Mouse (Mus musculus) megakaryocyte, adult 5-6 weeks (primary cell): ENCODE results near the gene Ppp2r5c. TPM values are rescaled to one million over a fixed set of nuclear protein-coding genes. Genes with fewer than 3 reads are reported as not detected.

Experiments used
- ATAC-seq: 2 replicates; pipeline ENCODE4 v1.8.0; 2016; ENCODE audit warnings: mild to moderate bottlenecking, inconsistent platforms; ENCODE audit not compliant: poor library complexity, severe bottlenecking
- total RNA-seq, 2 experiments: library from RNA; stranded (forward) in 1 of 2; stranded (reverse) in 1 of 2; fragments of 153-499, 151-499 nt in 1 of 2; fragments of 221-1000, 200-1000 nt in 1 of 2; gene quantifications; 2 replicates each; pipeline versions ENCODE4 v1.2.3 to v1.2.4; 2015 to 2017

The Ppp2r5c gene
- total RNA-seq, 2 experiments from 2014 or later, result 178 to 306 TPM

DNA sequence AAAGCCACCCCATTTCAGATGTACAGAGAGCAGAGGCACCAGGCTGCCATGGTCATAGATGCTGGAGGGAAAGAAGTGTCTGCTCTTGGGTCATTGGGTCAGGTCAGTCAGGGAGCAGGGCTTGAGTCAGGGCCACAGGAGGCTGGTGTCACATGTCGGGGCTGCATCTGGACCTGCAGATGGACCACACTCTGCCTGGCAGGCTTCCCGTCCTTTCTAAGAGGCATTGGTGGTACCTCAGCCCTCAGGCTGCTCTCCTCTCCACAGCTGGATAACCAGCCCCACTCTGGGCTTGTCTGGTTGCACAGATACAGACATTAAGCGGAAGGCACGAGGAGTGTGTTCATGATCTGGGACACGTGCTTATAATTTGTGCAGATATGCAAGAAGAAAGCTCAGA lies 61.8 kb downstream of the Ppp2r5c start:
- ATAC-seq, result no peak

DNA sequence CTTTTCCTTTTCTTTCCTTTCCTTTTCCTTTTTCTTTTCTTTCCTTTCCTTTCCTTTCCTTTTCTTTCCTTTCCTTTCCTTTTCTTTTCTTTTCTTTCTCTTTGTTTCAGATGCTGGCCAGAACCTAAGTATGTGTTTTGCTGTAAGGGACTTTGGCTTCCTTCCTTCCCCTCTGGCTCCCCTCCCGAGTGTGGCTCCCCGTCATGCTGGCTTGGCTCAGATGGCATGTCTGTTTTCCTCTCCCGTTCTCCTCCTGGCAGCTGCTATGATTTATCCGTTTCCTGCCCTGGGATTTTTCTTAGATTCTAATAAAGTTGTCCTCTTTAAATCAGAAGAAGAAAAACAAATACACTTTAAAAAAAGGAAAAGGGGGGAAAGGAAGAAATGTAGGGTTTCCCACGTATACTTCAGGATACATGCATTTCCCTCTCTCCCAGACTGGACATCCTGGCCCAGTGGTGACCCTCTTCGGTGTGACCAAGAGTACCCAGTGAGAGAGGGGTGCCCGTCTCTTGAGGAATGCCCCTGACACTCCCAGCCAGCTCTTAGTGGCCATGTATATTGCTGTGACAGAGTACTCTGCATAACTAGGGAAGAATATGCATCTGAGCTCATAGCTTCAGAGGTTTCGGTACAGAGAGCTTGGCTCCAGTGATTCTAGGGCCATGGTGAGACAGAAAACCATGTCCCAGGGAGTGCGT lies 63.4 kb downstream of the Ppp2r5c start:
- no peak for ATAC-seq

DNA sequence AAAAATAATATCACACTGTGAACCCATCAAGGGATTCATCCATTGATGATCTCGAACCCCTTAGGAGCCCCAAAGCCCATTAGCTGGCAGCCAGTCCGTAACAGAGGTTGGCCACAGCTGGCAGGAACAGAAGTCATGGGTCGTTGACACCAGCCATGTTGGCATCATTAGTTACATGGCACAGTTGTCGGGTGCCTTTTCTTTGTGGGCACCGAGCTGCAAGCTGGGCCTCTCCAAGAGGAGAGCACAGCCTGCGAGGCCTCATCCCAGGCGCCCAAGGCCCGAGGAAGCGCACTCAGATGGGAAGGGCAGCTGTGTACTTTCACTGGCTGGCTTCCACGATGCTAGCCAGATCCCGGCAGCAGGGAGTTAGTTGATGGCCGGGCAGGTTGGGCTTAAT lies 64.3 kb downstream of the Ppp2r5c start:
- no peak for ATAC-seq

DNA sequence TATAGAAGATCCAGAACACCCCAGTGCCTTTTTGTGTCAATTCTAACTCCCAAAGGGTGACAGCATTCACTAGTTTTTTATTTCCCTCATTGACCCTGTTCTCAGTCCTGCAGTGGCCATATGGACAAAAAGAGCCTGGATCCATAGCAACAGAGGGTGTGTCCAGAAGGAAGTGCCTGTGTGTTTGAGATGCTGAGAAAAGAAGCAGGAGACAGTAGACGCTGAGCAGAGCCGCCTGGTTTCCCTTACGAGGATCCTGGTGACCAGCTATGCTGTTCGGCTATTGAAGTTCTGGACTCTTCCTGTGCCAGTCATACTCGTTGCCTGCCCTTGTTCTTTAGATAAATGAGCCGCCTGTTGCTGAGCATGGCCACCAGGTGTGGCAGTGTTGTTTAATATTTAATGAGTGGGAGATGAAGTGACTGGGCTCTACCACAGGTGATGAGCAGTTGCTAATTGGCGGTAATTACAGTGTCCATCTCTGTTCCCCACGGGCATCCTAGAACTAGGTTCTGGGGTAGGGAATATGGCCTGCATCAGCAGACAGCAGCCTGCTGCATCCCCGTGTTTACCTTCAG lies 65.0 kb downstream of the Ppp2r5c start:
- ATAC-seq, result no peak

DNA sequence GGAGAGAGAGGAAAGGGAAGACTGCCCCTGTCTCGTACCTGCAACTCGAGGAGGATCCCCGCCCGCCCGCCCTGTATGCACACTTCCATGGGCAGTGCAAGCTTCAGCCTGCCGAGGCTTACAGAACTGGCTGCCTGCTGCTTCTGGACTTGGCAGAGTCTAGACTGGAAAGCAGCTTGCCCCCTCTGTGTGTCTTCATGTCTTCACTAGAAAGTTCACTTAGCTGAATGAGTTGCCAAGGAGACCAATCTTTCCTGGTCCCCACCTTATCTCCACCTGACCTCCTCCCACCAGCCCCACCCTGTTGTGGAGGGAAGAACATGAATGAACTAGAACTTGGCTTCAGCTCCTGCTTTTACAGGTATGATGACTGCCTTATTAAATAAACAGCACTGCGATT lies 66.0 kb downstream of the Ppp2r5c start:
- ATAC-seq, result no peak

DNA sequence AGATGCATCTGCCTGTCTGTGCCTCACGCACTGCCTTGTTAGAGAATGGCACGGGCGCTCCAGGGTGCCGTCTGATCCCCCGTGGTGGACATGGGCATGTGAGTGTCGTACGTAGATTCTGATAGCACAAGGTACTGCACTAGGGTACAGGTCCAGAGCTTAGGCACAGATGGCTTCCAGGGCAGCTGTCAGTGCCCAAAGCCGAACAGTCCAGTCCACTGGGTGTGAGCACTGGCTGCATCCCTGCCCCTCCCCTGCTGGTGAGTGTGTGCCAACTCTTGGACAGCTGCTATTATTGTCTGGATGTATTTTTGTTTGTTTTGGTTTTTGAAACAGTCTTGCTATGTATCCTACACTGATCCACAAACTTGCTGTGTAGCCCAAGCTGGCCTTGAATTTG lies 68.8 kb downstream of the Ppp2r5c start:
- no peak for ATAC-seq

DNA sequence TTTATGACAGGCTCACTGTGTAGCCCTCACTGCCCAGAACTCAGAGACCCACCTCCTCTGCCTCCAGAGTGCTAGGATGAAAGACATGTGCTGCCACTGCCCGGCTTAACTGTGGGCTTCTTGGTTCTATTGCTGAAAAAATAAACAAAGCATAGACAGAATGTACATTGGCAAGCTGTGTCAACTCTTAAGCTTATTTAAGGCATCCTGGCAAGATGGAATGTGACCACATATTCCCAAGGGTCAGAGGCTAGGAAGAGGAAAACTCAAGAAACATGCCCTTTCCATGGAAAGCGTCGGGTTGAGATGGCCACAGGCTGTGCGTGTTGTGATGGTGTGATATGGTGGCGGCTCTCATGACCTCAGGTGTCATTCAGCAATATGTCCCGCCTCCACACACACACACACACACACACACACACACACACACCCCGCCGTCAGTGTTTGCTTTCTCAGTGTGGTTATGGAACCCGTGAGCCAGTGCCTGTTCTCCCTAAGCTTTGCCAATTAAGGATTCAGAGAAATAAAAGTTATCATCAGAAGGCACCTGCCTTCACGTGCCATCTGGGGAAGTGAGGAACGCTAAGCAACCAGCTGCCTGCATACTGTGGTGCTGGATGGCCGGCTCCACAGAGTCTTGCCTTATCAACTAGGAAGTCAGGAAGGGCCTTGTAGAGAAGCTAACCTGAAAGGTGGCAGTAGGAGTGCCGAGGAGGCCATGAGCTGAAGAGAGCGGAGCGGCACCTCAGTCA lies 73.5 kb downstream of the Ppp2r5c start:
- ATAC-seq, result no peak

DNA sequence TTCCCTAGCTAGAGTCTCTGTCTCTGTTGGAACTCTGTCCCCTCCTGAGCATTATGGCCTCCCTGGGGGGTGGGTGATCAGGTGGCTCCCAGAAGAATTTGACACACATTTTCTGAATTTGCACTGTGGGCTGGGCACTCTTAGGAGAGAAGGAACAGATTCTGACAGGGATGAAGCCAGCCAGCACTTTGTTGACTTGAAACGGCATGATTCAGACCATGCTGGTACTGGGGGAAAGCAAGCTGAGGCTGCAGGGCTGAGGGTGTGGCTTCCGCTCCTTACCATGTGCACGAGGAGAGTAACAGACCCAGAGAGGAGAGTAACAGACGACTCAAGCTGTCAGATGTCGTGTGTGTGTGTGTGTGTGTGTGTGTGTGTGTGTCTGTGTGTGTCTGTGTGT lies 76.6 kb downstream of the Ppp2r5c start:
- ATAC-seq, result no peak

DNA sequence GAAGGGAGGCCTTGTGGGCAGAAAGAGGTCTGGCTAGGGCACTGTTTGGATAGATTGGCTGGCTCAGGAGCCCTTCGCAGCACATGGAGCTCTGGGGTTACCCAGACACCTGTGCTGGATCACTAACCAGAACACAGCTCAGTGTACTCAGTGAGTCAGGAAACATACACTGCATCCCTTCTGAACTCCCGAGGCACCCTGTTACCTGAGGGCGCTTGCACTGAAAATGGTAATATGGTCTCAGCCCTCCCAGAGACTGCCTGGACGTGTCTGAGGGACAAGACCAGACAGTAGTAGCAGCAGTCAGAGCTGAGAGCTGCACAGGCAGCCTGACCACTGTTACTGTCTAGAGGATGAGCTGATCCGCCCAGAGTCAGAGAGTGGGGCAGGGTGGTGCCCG lies 85.8 kb downstream of the Ppp2r5c start:
- no peak for ATAC-seq

DNA sequence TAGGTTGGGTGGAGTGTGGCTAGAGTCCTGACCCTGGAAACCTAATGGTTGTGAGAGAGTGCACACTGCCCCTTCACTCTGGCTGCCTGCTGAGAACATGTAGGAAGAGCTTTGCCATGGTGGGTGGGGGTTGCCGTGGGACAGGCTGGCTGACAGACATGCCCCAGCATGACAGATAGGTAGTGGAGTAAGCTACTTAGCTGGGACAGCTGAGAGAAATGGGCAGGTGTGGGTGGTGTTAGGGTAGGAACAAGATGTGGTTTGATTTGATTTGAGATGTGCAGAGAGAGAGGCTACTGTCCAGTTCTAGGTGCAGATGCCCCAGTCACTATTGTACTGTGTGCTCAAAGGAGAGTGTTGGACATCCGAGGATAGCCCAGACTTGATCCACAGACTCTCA lies 86.2 kb downstream of the Ppp2r5c start:
- ATAC-seq, result no peak

DNA sequence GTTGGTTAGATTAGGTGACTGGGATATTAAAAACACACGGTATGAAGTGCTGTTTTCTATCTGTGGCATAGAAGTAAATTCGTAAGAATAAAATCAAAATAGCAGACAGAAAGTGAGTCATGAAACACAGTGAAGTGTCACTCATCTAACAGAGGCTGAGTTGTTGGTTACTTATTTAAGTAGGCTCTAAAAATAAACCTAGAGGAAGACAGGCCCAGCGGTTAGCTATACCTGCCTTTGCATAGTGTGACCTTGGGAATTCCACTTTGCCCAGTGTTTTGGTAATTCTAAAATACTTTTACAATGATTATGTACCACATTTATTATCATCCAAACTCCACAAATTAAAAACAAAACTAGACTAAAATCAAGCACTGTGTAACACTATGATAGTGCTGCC lies 86.9 kb downstream of the Ppp2r5c start:
- ATAC-seq, result no peak

DNA sequence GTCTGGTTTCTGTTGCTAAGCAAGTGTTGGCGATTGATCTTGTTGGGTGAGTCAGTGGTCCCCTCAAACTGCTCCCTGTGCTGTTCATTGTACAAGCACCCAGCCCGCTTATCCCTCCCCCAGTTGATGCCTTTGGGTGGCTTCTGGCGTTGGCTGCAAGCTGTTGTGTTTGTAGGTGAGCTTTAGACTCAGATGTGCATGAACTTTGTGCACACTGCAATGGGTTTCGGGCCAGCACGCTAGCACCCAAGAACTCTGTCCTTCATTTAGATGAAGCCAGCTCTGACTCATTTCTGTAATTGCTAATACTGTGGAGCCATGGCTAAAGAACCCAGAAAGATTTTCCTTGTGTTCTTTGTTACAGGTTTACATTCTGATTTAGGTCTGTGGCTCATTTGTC lies 88.4 kb downstream of the Ppp2r5c start:
- ATAC-seq, result no peak

DNA sequence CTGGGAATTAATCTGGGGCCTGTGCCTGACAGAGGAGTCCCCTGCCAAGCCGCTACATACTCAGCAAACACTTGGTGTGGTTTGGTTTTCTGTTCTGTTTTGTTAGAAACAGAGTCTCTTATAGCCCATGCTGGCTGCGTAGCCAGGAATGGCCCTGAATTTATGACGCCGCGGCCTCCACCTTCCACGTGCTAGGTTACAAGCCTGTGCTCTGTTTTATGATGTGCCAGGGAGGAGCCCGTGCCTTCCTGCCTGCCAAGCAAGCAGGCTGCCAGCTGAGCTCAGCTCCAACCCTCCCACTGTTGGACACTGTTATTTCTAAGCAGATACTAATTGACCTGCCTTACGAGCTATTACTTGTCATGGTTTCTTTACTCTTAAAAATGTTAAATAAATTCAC lies 90.8 kb downstream of the Ppp2r5c start:
- ATAC-seq, result no peak

DNA sequence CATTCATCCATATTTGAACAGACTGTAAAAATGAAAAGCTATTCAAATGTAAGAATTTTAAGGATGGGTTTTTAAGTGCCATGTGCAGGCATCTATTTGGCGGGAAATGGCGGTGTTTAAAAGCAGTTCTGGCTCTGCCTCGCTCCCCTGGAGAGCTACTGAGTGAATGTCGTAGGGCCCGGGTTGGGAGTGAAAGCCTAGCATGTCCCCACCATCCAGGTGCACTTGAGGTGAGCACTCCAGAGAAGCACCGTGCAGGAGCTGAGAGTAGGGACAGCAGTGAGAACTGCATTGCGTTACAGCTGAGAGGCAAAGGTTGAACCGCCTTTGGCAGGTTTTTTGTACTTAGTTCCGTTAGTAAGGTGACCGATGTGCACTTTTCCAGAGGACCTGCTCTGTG lies 92.4 kb downstream of the Ppp2r5c start:
- no peak for ATAC-seq

DNA sequence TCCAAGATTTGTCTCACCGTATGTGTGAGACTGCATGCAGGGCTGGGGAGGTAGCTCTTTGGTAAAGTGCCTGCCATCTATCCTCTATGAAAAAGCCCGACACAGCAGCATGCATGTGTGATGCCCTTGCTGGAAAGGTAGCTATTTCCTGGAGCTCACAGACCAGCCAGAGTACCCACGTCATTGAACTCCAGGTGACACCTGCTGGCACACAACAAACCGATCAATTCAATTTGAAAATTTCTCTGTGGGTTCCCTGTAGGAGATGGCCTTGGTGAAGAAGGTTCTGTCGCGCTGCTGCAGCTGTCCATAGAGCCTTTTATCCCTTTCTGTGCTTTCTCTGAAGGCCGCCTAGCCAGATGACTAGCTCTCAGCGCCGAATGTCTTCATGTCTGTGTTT lies 92.9 kb downstream of the Ppp2r5c start:
- no peak for ATAC-seq

DNA sequence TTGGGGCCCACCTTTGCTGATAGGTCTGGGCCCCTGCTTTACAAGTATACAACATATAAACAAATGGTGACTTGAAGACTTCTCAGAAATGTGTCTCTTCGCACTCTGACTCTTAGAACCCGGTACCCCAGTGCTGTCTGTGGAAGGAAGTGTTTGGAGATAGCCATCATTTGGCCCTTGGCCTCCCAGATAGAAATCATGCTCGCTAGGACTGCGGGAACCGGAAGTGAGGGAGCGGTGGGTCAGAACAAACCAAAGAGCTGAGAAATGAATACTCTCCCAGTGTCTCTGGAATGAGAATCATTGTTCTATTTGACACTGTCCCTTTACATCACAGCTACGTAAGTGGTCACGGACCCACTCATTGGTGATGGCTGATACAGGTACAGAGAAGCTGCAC lies 93.4 kb downstream of the Ppp2r5c start:
- ATAC-seq, result peak; percentile 45; the same call in 1 of the 2 replicates

DNA sequence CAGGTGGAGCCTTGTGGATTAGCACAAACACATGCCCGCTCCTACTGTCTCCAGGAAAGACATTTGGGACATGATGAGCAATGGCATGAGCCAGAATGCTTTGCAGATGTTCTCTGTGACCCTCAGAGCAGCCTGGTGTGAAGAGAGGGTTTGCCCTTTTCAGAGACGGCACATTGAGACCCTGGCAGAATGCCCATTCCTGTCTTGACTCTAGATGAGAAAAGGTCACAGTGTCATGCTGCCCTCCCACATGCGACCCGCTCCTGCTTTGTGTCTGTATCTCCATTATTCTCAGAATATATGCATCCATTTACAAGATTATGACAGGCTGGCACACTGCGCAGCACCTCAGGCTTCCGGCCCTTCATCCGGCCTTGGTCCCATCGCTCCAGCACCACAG lies 94.1 kb downstream of the Ppp2r5c start:
- no peak for ATAC-seq

DNA sequence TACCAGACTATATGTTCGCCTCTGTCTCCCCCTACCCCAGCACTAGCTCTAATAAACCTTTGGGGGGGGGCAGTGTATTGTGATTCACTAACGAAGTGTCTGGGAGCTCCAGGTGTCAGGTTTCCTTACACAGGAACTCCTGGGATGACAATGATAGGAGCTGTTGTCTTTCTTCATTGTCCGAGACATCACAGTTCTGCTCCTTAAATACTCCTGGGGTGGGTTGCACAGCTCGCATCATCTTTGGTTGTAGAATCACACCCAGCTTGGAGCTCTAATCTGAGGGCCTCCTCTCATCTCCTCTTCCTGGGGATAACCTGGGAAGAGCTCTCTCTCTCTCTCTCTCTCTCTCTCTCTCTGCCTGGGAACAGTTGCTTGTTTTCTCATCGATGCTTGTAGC lies 94.6 kb downstream of the Ppp2r5c start:
- ATAC-seq, result no peak

DNA sequence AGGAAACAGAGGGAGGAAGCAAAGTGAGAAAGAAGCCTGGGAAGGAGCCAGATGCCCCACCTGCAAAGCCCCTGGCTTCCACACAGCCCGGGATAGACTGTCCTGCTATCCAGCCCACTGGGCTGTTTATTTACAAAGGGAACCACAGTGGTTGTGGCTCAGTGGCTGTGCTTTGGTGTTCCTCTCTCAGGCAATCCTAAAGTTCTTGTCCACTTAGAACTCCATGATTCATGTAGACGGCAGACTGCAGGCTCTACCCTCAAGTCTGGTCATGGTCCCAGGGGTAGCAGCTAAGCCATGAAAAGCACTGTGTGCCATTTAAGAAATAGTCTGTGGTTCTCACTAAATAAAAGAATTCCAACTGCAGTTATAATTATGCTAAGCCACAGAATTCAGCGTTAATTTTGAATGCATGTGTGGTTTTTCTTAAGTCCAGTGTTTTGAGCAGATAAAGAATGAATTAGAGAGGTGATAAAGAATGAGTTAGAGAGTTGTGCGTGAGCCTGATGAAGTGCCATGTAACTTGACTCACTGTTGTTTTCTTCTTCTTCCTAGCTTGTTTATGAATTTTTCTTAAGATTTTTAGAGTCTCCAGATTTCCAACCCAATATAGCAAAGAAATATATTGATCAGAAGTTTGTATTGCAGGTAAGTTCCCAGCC lies 98.3 kb downstream of the Ppp2r5c start:
- ATAC-seq, result no peak

DNA sequence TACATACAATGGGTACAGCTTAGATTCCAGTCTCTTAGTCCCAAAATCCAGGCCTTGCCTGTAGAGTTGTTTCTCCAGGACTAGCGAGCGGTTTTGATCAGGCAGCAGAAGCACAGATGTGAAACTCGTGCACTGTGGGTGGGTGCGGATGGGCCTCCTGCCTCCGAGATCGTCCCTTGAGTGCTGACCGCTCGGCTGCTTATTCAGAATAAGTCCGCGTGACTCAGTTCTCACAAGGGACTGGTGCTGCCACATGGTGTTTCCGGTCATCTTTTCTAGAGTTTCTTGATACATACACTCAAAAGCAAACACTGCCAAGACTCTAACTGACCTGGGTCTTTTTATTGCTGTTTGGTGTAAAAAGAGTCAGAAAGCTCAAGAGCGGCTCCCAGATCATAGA lies 100.7 kb downstream of the Ppp2r5c start:
- no peak for ATAC-seq

DNA sequence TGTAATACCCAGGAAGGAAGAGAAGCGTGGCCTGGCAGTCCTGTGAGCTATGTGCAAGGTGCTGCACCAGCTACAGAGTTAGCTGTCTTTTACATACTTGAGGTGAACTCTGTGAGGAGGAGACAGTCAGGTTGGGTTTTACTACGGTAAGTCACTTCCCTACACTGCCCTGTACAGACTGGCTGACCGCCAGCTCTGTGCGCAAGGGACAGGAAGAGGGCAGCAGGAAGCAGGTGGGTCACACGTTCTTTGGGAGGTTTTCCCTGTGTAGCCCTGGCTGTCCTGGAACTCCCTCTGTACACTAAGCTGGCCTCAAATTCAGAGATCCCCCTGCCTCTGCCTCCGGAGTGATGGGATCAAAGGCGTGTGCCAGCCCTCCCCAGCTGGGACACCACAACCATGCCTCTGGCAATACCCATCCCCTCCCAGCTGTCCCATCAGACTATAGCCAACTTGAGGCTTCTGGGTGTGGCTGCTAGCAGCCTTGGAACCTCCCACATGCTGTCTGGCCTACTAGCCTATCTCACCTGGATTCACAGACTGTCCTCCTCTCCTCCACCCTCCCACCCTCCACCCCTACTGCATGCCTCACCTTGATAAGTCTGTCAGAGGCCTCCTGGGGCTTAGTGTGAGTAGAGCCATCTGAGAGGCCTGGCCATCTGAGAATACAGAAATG lies 102.7 kb downstream of the Ppp2r5c start:
- no peak for ATAC-seq
